Mouse (Mus musculus) ES-E14 (cell line): ENCODE data around the gene B4galnt3.

ENCODE experiments used
- HCFC1 ChIP-seq: IDR thresholded peaks from 2 replicates; pipeline ENCODE4 v1.6.1; 2012; ENCODE audit warnings: low read length, inconsistent platforms, borderline replicate concordance; ENCODE audit not compliant: insufficient read depth
- MAFK ChIP-seq: IDR thresholded peaks from 2 replicates; pipeline ENCODE4 v1.6.1; 2014; ENCODE audit warnings: mild to moderate bottlenecking, low read depth, low read length, inconsistent platforms; ENCODE audit not compliant: insufficient read depth
- ZC3H11A ChIP-seq: IDR thresholded peaks from 2 replicates; pipeline ENCODE4 v1.6.1; 2012; ENCODE audit warnings: low read depth, mild to moderate bottlenecking, inconsistent platforms, low read length, borderline replicate concordance
- ZNF384 ChIP-seq: IDR thresholded peaks from 2 replicates; pipeline ENCODE4 v1.6.1; 2012; ENCODE audit warnings: low read depth, low read length, inconsistent platforms

DNA sequence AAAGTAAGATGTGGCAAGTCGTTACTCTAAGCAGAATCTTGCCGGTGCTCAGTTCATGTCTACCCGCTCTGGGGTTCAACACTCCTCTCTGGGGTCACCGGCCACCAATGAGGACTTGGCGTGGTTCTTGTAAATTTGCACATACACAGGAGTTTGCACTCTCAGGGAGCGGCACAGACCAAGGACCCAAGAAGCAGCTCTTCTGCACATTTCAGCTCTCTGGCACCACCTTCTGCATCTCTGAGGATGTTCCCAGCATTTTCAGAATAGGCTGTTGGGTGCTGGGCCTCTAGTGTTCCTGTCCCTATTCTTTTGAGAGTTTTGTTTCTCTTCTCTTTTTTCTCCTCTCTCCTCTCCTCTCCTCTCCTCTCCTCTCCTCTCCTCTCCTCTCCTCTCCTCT is 6.8 kb upstream of the B4galnt3 start:
- no peak for TF ChIP-seq HCFC1
- no peak for TF ChIP-seq ZNF384
- peak; percentile 94 for TF ChIP-seq ZC3H11A
- no peak for TF ChIP-seq MAFK
